Mouse (Mus musculus): ENCODE measurements around the gene Ccdc106.

DNA sequence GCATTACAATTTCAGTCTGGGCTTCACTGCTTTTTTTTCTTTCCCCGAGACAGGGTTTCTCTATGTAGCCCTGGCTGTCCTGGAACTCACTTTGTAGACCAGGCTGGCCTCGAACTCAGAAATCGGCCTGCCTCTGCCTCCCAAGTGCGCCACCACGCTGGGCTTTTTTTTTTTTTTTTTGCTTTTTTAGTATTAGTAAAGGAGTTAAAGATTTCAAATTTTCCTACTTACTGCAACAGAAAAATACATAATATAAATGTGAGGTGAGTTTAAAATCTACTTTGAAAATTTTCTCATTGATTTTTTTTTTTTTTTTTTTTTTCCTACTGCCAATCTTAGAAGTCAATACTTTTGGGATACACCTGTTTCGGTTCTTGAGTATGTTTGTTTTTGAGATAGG is 44.5 kb downstream of the Ccdc106 start:
- TF ChIP-seq POLR2A (IDR thresholded peaks at IDR 0.05; ENCODE audit: insufficient read depth, low read depth, low read length), result no peak
- no peak for TF ChIP-seq CTCF (IDR thresholded peaks at IDR 0.05; ENCODE audit: insufficient read depth, low read depth, low read length)
